Mouse (Mus musculus) layer of hippocampus, adult 9-11 months (tissue): Measurements from ENCODE around the gene Fbxo3.
"Not testable (repeated sequence)": the region's sequence is repeated elsewhere in the genome, so short reads cannot be mapped to it uniquely, and the experiment has no call there.

Experiments used
- DNase-seq: peaks from one replicate; pipeline ENCODE4 v3.0.0; 2022

Fbxo3 gene

DNA sequence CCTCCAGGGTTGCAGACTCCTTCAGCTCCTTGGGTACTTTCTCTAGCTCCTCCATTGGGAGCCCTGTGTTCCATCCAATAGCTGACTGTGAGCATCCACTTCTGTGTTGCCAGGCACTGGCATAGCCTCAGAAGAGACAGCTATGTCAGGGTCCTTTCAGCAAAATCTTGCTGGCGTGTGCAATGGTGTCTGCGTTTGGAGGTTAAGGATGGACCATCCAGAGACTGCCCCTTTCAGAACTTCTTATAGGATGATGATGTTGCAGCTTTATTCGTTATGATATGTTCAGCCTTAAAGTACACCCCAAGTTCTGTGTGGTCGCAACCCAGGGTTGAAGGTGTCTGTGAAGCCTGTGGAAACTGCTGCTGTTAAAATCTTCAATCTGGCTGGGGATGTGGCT is 69.9 kb downstream of the Fbxo3 start:
- not testable (repeated sequence) for DNase-seq

DNA sequence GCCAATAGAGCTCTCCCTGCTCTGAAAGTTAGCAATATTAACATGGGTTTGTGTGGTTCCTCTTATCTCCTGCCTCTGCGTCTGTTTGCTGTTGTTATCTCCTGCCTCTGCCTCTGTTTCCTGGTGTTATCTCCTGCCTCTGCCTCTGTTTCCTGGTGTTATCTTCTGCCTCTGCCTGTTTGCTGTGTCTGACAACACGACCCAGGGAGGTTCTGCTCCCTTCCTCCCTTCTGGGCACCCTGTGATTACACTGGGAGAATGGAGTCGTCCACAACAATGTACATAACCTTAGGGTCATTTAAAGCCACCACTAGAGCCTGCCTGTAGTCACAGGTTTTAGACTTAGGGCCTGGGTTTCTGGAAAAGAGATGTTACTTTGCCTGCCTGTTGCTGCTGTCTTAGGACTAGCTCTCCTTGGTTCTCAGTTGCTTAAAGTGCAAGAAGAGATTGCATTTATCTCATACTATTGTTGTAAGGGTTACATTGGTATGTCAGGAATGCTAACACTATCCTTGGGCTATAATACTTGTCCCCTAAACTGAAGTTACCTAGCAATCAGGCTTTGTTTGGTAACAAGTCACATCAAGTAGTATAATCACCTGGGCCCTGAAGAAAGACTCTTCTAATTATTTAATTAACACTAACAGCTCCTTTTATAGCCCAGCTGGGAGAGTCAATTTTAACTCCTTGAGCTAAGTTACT is 71.2 kb downstream of the Fbxo3 start:
- no peak for DNase-seq

DNA sequence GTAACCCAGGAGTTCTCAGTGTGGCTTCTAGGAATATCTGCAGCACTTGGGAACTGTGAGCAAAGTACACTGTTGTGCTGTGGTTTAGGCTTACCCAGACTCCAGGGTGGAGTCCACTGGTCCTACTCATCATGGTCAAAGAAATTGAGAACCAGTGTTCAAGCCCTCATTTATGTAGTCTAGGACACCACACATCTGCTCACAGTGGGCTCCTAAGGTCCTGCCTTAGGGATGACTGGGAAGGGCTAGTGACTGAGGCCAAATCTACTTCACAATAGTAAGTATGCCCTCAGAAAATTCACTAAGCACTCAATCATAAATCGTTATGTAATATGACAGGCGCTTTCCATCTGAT is 71.7 kb downstream of the Fbxo3 start:
- DNase-seq: no peak

DNA sequence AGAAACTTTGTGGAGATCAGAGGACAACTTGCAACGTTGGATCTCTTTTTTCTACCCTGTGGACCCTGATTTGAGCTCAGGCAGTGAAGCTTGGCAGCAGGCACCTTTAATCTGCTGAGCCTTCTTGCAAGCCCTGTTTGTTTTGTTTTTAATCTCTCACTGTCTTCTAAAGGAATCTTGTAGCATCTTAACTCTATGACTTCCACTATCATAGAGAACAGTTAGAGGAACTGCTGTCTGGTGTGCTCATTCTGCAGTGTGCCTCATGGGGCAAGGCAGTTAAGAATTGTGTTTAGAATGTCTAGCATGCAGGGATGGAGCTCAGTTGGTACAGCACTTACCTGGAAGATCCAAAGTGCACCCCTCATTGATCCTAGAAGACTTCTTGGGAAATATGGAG is 72.4 kb downstream of the Fbxo3 start:
- no peak for DNase-seq

DNA sequence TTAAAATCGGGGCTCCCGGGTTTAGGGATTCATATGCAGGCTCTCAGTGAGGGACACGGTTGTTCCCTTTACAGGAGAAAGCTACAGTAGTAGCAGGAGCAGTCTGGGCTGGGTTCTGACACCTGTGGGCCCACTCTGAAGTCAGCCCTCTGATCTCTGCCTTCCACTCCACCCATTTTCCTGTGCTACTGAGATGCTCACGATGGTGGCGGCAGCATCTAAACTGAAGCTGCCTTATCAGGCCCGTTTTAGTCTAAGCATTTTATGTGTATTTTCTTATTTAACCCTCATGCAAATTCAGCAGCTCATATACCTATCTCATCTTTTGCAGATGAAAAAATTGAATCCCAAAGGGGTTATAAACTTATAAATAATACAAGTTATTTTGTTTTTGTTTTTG is 77.3 kb downstream of the Fbxo3 start:
- no peak for DNase-seq

DNA sequence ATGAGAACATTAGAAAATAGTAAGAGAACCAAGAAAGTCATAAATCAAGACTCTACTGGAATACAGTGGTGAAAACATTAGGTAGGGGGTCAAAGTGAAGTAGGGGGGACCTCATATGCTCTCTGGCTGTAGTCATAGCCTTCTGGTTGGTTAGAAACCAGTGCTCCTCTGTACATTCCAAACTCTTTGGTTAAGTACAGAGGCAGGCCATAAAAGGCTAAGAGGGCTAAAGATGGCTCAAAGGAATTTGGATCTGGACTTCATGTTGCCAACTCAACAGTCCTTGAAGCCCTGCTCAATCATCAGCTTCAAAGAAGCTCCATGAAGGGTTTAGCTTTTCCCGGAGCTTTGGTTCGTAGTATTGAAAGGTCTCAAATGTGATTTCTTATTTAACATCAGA is 81.5 kb downstream of the Fbxo3 start:
- DNase-seq: not testable (repeated sequence)

DNA sequence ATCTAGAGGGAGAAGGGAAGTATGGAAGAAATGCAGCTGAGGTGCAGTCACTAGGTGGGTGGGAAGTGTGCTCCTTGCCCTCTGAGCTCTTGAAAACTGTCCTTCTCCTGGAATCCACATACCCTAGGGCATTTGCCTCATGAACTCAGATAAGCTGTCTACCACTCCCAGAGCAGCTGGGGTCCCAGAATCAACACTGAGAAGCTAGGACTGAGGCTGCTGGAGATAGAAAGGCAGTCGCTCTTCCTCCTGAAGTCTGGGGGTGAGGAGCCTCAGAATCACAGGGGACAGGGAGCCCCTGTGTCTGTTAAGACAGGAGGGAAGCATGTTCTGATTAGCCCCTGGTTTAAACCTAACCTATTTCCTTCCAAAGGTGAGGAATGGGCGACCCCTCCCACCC is 82.0 kb downstream of the Fbxo3 start:
- no peak for DNase-seq

DNA sequence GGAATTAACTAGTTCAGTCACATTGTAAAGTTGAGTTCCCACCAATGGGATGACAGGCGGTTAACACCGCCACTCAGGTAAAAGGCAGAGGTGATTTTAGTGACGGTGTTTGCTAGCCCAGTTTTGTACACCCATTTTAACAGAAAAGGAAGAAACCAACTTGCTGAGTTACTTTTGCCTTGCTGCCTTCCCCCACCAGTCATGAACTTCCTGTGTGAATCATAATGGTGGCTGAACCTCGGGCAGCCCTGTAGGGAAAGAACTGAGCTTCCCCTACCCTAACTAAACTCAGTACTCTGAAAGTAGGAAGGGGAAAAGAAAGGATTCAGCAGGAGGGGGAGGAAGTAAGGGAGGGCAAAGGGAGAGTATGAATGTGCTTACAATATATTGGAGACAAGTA is 82.5 kb downstream of the Fbxo3 start:
- no peak for DNase-seq

DNA sequence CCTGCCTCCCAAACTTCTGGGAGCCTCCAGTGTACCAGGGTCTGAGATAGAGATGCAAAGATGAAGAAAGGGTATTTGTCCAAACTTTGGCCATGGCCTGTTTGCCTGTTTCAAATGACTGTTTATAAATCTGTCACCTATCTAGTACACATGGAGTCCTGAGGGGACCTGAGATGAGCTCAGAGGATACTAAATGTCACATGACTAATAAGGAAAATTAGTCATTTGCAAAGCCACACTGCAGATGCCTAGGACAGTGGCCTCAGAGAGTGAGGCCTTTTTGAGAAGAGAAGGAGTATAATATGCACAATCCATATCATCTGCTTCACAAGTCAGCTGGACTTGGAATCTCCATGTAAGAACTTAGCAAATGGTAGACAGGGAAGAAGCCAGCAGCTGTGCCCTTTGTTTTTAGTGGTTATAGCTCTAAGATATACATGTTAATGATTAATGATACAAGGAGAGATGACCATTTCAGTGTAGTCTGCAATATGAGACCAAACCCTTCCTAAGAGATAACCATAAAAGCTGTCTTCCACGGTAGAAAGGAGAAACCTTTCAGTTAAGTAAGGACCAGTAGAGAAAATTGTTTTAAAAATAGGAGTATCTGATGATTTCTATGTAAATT is 83.8 kb downstream of the Fbxo3 start:
- not testable (repeated sequence) for DNase-seq
